Mouse (Mus musculus) heart, embryonic 10.5 days (tissue): ENCODE measurements around the gene Gm49325. TPM values are rescaled to one million over a fixed set of nuclear protein-coding genes. Genes with fewer than 3 reads are reported as not detected.

ENCODE experiments used
- DNase-seq: peaks from one replicate; pipeline ENCODE4 v3.0.0-alpha.2; 2017; ENCODE audit warnings: low spot score
- H3K27ac ChIP-seq: fragments of 300-500 bp; sonication (generic); 2 replicates; pipeline ENCODE4 v1.5.1; 2016; ENCODE audit warnings: mild to moderate bottlenecking
- H3K27me3 ChIP-seq: fragments of 300-500 bp; sonication (generic); 2 replicates; pipeline ENCODE4 v1.6.1; 2016; ENCODE audit warnings: mild to moderate bottlenecking; ENCODE audit not compliant: poor library complexity, insufficient read depth, severe bottlenecking
- H3K36me3 ChIP-seq: fragments of 300-500 bp; sonication (generic); 2 replicates; pipeline ENCODE4 v1.6.1; 2016; ENCODE audit warnings: mild to moderate bottlenecking, moderate library complexity
- H3K4me1 ChIP-seq: fragments of 300-500 bp; sonication (generic); 2 replicates; pipeline ENCODE4 v1.6.1; 2016; ENCODE audit warnings: mild to moderate bottlenecking
- H3K4me3 ChIP-seq: fragments of 300-500 bp; sonication (generic); 2 replicates; pipeline ENCODE4 v1.5.1; 2016; ENCODE audit warnings: mild to moderate bottlenecking, moderate library complexity
- H3K9me3 ChIP-seq: fragments of 300-500 bp; sonication (generic); 2 replicates; pipeline ENCODE4 v1.6.1; 2016; ENCODE audit warnings: mild to moderate bottlenecking, moderate library complexity
- WGBS: fragments of 180-500 bp; shearing (Covaris S2); methylation state at CpG from one replicate; pipeline ENCODE4 v1.1.7; 2016; 5-methylcytosine and 5-hydroxymethylcytosine counted together
- polyA plus RNA-seq: library from polyadenylated mRNA; unstranded; fragments of >200 nt; fragmentation: Nextera tagmentation; extraction: Ambion mirVana; gene quantifications from 2 replicates; pipeline ENCODE4 v1.2.1, GENCODE M21; 2016

Gm49325 gene
- 2.1 and 2.7 TPM in 2 replicates for polyA plus RNA-seq

DNA sequence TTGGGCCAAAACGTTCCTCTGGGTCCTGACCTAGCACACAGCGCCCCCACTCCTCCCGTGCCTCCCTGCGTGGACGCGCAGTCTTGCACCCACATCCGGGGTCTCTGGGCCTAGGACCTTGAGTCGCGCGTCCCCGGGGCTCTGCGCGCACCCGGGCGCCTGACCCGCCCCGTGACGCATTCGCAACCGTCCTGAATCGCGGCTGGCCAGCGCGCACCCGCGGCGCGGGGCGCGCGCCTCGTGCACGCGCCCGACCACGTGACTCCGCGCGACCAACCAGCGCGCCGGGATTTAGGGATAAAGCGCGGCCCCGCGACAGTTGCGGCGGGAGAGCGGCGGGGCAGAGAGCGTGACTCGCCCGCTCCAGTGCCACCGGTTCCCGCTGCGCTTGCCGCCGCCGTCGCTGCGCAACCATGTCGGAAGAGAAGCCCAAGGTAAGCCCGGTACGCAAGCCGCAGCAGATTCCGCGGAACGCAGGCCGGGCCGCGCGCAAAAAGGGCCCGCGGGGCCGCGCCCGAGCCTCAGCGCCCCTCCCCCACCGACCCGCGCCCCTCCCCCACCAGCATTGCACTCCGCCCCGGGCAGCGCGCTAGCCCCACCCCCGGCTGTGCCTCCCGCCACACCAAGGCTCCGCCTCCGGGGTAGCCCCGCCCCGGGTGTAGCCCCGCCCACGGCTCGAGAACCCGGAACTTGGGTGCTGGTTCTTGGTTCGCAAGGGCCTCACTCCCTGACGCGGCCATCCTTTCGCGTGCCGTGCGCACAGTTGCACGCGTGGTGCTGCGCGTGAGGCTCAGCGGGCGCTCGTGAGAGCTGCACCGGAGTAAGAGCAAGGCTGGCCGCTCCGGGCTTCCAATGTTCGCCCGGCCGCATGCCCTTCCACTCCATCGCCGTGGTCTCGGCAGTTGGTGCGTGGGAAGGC is at the start of gene Gm49325, which contains the start of gene Sumo3:
Gm49325 (plus strand) TSS at position 290 of the 919 bp plus-strand sequence.
Sumo3 (plus strand) TSS at position 190 of the 919 bp plus-strand sequence.
- Histone ChIP-seq H3K9me3 (no peaks in the 10 kb centered on the region), H3K4me1 (peaks cover 27% of the 10 kb centered on the region), H3K4me3 (peak within 1 kb of the TSS; percentile 83), H3K36me3 (peaks cover 32% of the 10 kb centered on the region), H3K27ac (peak within 1 kb of the TSS; percentile 99), H3K27me3 (no peaks in the 10 kb centered on the region)
- peak; percentile 98 for DNase-seq
- under 1% methylated on average over 112 of the region's 119 CpGs for WGBS

DNA sequence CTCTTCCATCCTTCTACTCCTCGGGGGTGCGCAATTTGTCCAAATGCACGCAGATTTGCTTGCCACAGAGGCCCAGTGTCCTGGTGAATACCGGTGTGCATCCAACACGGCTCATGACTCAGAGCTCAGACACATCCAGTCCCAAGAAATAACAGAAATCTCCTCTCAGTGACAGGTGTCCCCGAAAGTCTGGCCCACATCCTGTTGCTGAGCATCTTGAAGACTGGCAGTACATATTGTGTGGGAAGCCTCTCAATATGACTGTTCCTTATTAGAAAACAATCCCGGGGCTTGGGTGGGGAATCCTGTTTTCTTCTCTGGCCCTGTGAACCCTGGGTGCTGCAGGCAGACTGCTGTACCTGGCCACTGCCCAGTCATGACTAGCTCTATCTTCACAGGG is 49.4 kb upstream of the Gm49325 start:
- WGBS, result 86% methylated on average over 7 of the region's 7 CpGs
- H3K27me3 ChIP-seq, result peaks cover 6% of the 10 kb centered on the region; the same call in 1 of the 2 replicates

DNA sequence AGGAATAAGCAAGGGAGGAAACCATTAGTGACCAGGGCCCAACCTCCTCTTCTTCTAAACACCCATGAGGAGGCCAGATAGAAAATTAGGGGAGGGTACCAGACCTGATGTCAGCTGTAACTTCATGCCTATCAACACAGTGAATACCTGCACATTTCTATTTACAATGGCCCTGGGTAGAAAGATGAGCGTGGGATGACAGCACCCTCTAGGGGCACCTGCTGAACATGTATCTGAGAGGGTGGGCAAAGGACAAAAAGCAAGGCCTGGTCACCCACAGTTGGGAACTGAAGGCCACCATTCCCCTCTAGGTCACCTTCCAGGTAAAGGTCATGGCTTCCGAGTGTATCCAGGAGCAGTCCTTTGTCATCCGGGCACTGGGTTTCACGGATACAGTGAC is 48.4 kb upstream of the Gm49325 start:
- WGBS, result 84% methylated on average over 4 of the region's 4 CpGs
- no peak overlapping the region for H3K27ac ChIP-seq
- DNase-seq, result no peak
- no peaks in the 10 kb centered on the region for H3K36me3 ChIP-seq
- no peak overlapping the region for H3K4me3 ChIP-seq
- H3K27me3 ChIP-seq, result peaks cover 6% of the 10 kb centered on the region; the same call in 1 of the 2 replicates
- H3K9me3 ChIP-seq, result no peaks in the 10 kb centered on the region
- peaks cover 7% of the 10 kb centered on the region for H3K4me1 ChIP-seq

More for the DNA sequence above, 49.4 kb upstream of the Gm49325 start:
- DNase-seq, result no peak
- H3K27ac ChIP-seq, result no peak overlapping the region
- no peaks in the 10 kb centered on the region for H3K9me3 ChIP-seq
- H3K4me1 ChIP-seq, result peaks cover 5% of the 10 kb centered on the region
- H3K36me3 ChIP-seq, result no peaks in the 10 kb centered on the region
- no peak overlapping the region for H3K4me3 ChIP-seq

DNA sequence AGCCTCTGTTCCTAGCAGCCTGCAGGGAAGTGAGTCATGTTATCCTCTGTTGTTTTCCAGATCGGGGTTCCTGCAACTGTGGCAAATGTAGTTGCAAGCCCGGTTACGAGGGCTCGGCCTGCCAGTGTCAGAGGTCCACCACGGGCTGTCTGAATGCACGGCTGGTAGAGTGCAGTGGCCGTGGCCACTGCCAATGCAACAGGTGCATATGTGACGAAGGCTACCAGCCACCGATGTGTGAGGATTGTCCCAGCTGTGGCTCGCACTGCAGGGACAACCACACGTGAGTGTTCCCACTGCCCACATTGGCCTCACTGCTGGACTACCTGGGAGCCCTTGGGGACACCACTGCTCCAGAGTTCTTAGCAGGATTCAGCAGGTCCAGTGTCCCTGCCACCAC is 45.9 kb upstream of the Gm49325 start:
- no peak for DNase-seq
- no peaks in the 10 kb centered on the region for H3K9me3 ChIP-seq
- H3K27me3 ChIP-seq, result 0 out of 2 replicates have a peak, but pooled peaks cover 6% of the 10 kb centered on the region
- WGBS, result 80% methylated on average over 11 of the region's 11 CpGs
- peaks cover 7% of the 10 kb centered on the region for H3K4me1 ChIP-seq
- no peak overlapping the region for H3K27ac ChIP-seq
- no peaks in the 10 kb centered on the region for H3K36me3 ChIP-seq
- no peak overlapping the region for H3K4me3 ChIP-seq

DNA sequence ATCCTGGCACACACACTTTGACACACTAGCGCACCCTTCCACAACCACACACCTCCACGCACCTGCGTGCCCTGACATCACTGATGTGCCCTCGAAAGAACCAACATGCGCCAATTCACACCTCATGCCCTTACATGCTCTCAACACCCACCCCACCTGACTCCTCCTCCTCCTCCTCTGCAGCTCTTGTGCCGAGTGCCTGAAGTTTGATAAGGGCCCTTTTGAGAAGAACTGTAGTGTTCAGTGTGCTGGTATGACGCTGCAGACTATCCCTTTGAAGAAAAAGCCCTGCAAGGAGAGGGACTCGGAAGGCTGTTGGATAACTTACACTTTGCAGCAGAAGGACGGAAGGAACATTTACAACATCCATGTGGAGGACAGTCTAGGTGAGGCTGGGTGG is 45.2 kb upstream of the Gm49325 start:
- no peaks in the 10 kb centered on the region for H3K9me3 ChIP-seq
- no peak overlapping the region for H3K4me3 ChIP-seq
- 0 out of 2 replicates have a peak, but pooled peaks cover 6% of the 10 kb centered on the region for H3K27me3 ChIP-seq
- no peak overlapping the region for H3K27ac ChIP-seq
- 68% methylated on average over 9 of the region's 9 CpGs for WGBS
- DNase-seq, result no peak
- H3K4me1 ChIP-seq, result peaks cover 7% of the 10 kb centered on the region
- H3K36me3 ChIP-seq, result no peaks in the 10 kb centered on the region

DNA sequence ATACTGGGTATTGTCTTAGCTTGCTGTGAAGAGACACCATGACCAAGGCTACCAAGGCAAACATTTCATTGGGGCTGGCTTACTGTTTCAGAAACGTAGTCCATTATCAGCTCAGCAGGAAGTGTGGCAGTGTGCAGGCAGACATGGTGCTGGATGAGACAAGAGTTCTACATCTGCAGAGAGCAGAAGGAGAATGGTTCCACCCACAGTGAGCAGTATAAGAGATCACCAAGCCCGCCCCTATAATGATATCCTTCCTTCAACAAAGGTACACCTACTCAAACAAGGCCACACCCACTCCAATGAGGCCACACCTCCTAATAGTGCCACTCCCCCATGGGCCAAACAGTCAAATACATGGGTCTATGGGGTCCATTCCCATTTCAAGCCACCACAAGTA is 44.5 kb upstream of the Gm49325 start:
- Histone ChIP-seq H3K36me3 (no peaks in the 10 kb centered on the region), H3K4me1 (peaks cover 7% of the 10 kb centered on the region), H3K27ac (no peak overlapping the region), H3K27me3 (0 out of 2 replicates have a peak, but pooled peaks cover 4% of the 10 kb centered on the region), H3K9me3 (no peaks in the 10 kb centered on the region), H3K4me3 (no peak overlapping the region)
- WGBS, result 60% methylated on average over 2 of the region's 2 CpGs
- DNase-seq, result no peak

DNA sequence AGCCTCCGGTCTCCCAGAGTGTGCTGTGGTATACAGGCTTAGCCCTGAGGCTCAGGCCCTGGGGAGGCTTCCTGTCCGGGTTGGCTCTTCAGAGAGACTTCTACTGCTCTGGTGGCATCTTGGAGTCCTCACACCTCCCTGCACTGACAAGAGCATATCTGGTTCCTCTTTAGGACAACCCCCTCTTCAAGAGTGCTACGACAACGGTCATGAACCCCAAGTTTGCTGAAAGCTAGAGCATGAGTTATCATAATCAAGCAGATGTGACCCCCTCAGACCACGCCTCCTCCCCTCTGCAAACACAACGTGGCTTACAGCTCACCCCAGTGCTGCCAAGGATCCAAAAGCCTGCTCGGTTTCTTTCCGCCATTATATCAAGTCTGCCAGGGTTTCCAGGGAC is 41.0 kb upstream of the Gm49325 start:
- H3K27me3 ChIP-seq, result peaks cover 7% of the 10 kb centered on the region
- H3K4me1 ChIP-seq, result peaks cover 17% of the 10 kb centered on the region
- no peak for DNase-seq
- H3K36me3 ChIP-seq, result no peaks in the 10 kb centered on the region
- no peak overlapping the region for H3K4me3 ChIP-seq
- H3K9me3 ChIP-seq, result no peaks in the 10 kb centered on the region
- 73% methylated on average over 8 of the region's 8 CpGs for WGBS
- no peak overlapping the region for H3K27ac ChIP-seq

DNA sequence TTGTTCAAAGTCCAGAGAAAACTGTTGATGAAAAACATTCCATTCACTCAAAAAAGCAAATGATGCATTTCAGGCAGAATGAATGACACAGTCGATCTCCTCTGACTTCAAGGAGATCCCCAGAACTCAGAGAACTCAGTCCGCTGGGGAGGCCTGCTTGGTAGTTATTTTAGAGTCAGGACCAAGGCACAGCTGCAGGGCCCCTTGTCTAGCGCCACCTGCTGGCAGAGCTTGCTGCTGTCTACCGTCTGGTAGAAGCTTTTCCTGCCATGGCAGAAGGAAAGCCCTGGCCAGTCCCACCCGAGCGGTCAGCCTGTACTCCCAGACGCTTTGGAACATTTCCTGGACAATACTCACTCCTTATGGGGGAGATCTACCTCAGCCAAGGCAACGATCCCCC is 39.3 kb upstream of the Gm49325 start:
- DNase-seq, result peak; percentile 85
- Histone ChIP-seq H3K4me1 (peaks cover 12% of the 10 kb centered on the region; the same call in 1 of the 2 replicates), H3K27me3 (peaks cover 7% of the 10 kb centered on the region), H3K36me3 (no peaks in the 10 kb centered on the region), H3K9me3 (no peaks in the 10 kb centered on the region), H3K27ac (no peak overlapping the region), H3K4me3 (no peak overlapping the region)
- 27% methylated on average over 8 of the region's 8 CpGs for WGBS

DNA sequence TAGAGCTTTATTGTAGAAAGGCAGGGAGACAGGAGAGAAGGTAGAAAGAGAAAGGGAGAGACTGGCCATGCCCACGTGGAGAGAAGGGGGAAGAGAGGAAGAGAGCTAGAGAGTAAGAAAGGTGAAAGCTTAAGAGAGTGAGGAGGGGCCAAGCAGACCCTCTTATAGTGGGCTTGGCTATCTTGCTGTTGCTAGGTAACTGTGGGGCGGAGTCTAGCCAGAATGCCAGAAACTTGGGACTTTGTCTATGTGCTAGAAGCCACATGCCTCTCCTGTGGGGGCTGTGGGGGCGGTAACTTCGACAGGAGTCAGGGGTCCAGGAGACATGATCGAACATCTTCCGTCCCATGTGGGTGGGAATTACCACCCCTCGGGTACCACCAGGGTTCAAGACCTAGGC is 36.5 kb upstream of the Gm49325 start:
- no peak overlapping the region for H3K4me3 ChIP-seq
- H3K36me3 ChIP-seq, result no peaks in the 10 kb centered on the region

DNA sequence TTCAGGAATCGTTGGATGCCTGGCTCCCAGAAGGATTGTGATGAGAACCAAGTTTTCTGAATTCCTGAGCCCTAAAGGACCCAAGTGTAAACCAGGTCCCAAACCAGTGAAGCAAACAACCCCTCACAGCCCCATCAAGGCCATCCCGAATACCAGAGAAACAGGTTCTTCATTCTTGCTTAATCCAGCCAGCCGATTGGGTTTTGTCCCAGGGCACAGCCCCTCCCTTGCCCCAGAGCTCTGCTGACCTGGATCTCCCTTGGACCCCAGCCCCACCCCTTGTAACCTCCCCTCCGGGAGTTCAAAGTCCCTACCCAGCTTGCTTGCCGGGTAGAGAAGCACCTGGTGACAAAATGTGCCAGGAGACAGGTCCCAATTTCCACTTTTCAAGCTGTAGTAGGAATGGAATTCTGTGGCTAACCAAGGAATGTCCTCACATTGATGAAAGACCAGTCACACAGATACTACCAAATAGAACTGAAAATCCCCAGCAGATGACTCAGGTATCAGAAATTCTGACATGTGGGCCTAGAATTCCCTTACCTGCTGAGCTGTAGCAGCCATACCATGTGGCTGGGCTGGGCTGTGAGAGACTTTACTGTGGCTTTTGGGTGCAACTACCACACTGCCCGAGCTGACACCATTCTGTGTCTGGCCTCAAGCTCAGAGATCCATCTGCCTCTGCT is 35.9 kb upstream of the Gm49325 start:
- no peaks in the 10 kb centered on the region for H3K9me3 ChIP-seq
- H3K27me3 ChIP-seq, result peaks cover 7% of the 10 kb centered on the region
- no peak overlapping the region for H3K27ac ChIP-seq
- 0 out of 2 replicates have a peak, but pooled peaks cover 10% of the 10 kb centered on the region for H3K4me1 ChIP-seq
- no peaks in the 10 kb centered on the region for H3K36me3 ChIP-seq
- no peak overlapping the region for H3K4me3 ChIP-seq
- DNase-seq, result no peak
- 46% methylated on average over 6 of the region's 6 CpGs for WGBS

More for the DNA sequence above, 36.5 kb upstream of the Gm49325 start:
- Histone ChIP-seq H3K27me3 (peaks cover 7% of the 10 kb centered on the region), H3K27ac (no peak overlapping the region), H3K9me3 (no peaks in the 10 kb centered on the region), H3K4me1 (0 out of 2 replicates have a peak, but pooled peaks cover 10% of the 10 kb centered on the region)
- no peak for DNase-seq
- WGBS, result 42% methylated on average over 7 of the region's 7 CpGs

DNA sequence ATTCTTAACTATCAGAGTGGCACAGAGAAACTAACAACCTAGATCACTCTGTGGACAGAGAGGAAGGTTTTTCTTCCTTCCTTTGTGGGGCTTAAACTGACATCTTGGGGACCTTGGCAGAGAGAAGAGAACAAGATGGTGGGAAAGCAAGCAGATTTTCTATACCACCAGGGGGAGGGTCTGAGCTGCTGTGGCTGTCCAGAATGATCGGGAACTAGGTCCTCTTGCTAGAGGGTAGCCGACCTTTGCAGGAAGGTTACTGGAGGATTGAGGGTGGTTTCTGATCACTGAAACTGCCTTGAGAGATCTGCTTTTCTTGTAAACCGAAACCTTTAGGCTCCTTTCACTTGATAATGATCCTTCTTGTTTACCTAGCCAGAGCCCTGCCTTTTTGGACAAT is 33.8 kb upstream of the Gm49325 start:
- Histone ChIP-seq H3K36me3 (no peaks in the 10 kb centered on the region), H3K27ac (no peak overlapping the region), H3K4me3 (no peak overlapping the region), H3K9me3 (no peaks in the 10 kb centered on the region), H3K4me1 (0 out of 2 replicates have a peak, but pooled peaks cover 10% of the 10 kb centered on the region), H3K27me3 (peaks cover 7% of the 10 kb centered on the region)
- DNase-seq, result no peak
- whole genome bisulfite sequencing, result 24% methylated on average over 3 of the region's 3 CpGs

DNA sequence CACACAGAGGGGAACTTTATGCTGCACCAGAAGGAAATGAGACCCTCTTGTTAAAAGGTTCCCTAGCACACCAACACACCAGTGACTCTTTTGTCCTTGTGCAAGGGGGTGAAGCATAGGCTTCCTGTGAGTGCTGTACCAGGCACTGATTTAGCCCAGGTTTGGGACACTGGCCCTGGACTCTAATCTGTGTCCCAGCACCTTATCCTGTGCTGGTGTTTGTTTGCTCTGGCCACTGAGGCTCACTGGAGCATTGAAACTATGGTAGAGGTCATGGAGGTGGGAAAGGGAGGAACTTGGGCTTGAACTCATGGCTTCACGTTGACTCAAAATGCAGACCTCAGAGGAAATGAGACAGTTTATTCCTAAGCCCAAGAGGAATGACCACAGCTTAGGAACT is 32.8 kb upstream of the Gm49325 start:
- Histone ChIP-seq H3K4me1 (0 out of 2 replicates have a peak, but pooled peaks cover 10% of the 10 kb centered on the region), H3K27me3 (peaks cover 7% of the 10 kb centered on the region), H3K36me3 (no peaks in the 10 kb centered on the region), H3K4me3 (no peak overlapping the region), H3K9me3 (no peaks in the 10 kb centered on the region), H3K27ac (no peak overlapping the region)
- 75% methylated on average over 1 of the region's 1 CpGs for WGBS
- no peak for DNase-seq
